Mouse (Mus musculus) olfactory bulb, adult 2 months (tissue): Measurements from ENCODE around the gene Rhbdd3.

Source experiments
- CTCF ChIP-seq: fragments of 200-500 bp; IDR thresholded peaks from 2 replicates; pipeline ENCODE4 v1.5.1; 2012; ENCODE audit warnings: low read depth, mild to moderate bottlenecking, low read length, moderate library complexity; ENCODE audit not compliant: insufficient read depth
- POLR2A ChIP-seq: fragments of 200-500 bp; IDR thresholded peaks from 2 replicates; pipeline ENCODE4 v1.6.1; 2012; ENCODE audit warnings: mild to moderate bottlenecking, low read depth, low read length, moderate library complexity; ENCODE audit not compliant: insufficient read depth

DNA sequence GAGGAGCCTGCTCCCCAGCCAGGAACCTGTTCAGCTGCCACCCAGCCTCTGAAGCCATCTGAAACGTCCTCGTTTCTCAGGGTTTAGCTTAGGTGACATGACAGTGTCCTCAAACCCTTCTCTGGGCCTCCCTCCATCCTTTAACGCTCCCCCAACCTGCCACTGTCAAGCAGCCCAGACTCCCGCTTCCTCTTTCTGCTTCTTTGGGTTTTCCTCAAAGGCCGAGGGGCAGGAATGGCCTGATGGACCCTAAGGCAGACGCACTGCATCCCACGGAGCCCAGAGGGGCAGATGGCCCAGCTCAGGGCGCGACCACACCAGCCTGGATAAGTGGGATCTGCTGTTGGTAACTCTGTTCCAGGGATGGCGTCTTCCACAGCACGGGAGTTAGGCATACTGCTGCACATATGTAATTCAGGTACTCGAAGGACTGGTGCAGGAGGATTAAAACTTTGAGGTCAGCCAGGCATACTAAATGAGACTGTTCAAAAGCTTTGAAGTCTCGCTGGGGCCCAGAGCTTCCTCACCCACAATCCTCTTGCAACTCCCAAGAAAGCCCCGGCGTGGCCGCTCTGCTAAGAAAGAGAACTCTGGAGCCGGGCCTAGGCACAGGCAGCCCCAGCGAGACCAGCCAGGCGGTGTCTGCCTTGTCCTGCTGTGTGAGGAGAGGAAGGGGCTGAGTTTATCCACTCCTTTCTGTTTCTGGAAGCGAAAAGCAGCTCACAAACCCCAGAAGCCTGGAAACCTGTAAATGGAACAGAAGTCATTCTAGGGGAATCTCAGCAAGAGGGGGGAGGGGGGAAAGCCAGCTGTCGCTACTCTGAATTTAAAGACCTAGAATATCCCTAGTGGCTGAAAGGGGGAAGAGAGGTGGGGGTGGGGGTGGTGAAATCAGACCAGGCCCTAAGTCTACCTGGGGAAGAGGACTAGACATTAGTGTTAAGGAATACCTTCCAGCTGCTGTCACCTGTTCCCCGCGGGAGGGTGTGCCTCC lies 42.5 kb upstream of the Rhbdd3 start:
- no peak for TF ChIP-seq CTCF
- TF ChIP-seq POLR2A, result no peak
